Mouse (Mus musculus) c-Kit-positive CD71-negative TER-119-negative erythroid progenitor cells, embryonic 14.5 days (primary cell): Measurements from ENCODE around the gene Setmar.

ENCODE experiments used
- DNase-seq: peaks from one replicate; pipeline ENCODE4 v3.0.0-alpha.2; 2013; ENCODE audit warnings: low read depth

Setmar gene

GRCm38 (mm10) chr6:108064918-108065526, at the start of gene Setmar:
TSS of gene Setmar (plus strand) at chr6:108065045.
- peak; percentile 93 for DNase-seq

- no peak for DNase-seq
Measured at GRCm38 (mm10) chr6:108021646-108022045, 43.2 kb upstream of the Setmar start.

- DNase-seq = peak; percentile 35
Measured at GRCm38 (mm10) chr6:108055041-108055440, 9.8 kb upstream of the Setmar start.

DNA sequence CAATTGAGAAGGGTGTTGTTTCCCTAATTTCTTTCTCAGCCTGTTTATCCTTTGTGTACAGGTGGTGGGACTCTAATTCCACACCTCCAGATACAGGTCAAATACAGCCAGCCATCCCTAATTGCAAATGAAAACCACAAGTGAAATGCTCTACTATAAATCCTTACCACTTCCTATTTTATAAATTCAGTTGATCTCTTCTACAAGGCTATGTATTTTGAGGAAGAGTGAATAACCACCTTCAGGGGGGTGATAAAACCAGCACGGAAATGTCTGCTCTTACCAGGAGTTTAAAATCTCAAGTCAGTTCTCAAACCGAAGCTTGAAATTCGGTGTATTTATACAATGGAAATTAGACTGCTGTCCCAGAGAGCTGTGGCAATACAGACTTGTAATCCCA, 8.9 kb upstream of the Setmar start:
- DNase-seq = no peak

DNA sequence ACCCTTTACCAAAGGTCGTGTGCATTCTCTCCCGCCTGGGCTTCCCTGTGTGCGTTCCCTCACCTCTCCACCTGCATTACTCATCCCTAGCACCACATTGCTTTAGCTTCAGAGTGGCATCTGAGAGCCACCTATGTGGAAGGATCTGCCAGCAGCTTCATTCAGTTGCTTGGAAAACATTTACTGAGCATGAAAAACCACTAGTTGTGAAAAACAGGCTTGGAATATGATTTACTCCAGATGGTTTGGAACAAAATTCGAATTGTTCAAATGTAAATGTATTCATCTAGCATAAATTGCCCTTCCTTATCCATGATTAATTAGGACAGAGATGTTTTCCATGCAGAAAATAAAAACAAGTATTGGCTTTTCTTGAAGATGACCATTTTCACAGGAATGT, 7.5 kb upstream of the Setmar start:
- DNase-seq = no peak

- no peak for DNase-seq
Measured at GRCm38 (mm10) chr6:108058066-108058465, 6.8 kb upstream of the Setmar start.

GRCm38 (mm10) chr6:108061121-108061520, 3.7 kb upstream of the Setmar start:
- no peak for DNase-seq

DNA sequence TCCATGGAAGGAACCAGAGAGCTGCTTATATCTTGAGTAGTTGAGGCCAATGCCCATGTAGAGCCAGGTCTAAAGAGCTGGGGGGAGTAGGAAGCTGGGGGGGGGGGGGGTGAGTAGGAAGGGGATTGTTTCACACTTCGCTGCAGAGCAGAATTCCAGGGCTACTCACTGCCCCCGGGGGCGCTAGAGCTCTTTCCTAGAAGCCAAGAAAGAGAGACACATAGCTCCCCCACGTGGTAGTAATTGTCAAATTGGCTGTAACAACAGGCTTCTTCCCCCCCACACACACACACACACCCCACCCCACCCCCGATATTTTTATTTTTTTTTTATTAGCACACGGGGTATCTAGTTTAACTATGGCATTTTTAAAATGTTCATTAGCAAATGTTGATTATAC, 738 bp downstream of the Setmar start:
- DNase-seq = peak; percentile 70

- no peak for DNase-seq
Measured at GRCm38 (mm10) chr6:108070947-108071346, 6.1 kb downstream of the Setmar start.

DNA sequence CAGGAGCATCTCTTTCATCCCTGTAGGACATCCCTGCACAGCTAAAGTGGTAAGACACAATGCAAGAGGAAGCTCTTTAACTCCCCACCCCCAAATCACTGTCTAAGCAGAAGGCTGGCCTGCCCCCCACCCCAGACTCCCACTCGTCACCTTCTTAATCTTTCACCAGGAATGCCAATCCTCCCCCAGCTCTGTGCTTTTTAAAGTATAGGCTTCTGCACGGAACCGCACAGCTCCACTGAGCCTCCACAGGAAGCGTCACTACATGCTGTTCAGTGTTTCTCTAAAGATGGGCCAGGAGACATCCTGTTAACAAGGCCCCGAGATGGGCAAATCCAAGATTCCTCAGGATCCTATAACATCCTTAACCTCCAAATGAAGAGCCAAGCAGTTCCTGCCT, 8.2 kb downstream of the Setmar start:
- no peak for DNase-seq

GRCm38 (mm10) chr6:108073931-108074330, 9.1 kb downstream of the Setmar start:
- no peak for DNase-seq

- no peak for DNase-seq
Measured at GRCm38 (mm10) chr6:108074624-108075023, 9.8 kb downstream of the Setmar start.

GRCm38 (mm10) chr6:108075857-108076256, 11.0 kb downstream of the Setmar start:
- no peak for DNase-seq

GRCm38 (mm10) chr6:108091296-108091695, 26.5 kb downstream of the Setmar start:
- DNase-seq = no peak

GRCm38 (mm10) chr6:108092646-108093045, 27.8 kb downstream of the Setmar start:
- DNase-seq = no peak

- DNase-seq = no peak
Measured at GRCm38 (mm10) chr6:108093449-108093848, 28.6 kb downstream of the Setmar start.

GRCm38 (mm10) chr6:108095445-108095844, 30.6 kb downstream of the Setmar start:
- DNase-seq = no peak

DNA sequence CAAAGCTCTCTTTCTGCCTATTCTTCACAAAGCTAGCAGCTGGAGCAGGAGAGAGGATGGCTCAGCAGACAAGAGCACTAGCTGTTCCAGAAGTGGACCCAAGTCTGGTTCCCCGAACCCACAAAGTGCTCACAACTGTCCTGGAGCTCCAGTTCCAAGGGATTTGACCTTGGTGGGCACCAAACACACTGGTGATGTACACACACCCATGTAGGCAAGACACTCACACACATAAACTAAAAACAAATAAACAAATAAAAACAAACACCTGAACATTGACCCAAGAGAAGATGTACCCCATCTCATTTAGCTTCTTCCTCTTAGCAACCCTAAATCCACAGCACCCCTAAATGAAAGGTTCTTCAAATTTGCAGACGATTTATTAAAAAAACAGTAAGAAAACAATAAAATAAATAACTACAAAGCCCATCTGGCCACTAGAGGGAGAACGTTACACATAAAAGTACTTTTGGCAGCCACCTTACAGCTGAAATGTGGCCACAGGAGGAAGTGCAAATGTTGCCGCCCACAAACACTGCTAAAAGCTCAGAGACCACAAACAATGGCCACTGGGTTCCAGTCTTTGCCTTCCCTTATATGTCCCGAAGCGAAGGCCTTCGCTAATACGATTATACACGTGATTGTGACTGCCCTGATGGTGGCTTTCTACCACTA, 33.5 kb downstream of the Setmar start:
- peak; percentile 63 for DNase-seq

DNA sequence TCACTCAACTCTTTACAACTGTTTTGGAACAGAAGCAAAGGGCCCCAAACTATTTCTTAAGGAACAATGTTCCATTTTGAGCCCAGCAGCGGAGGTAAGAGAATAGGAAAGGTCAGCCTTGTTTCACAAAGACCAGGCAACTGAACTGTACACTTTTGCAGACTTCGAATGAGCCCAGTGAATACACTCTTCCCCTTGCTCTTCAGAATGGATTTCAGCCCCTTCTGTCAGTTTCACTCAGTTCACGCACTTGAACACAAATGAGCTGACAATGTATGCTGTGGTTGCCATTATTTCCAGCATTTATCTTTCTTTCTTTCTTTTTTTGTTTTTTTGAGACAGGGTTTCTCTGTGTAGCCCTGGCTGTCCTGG, 34.0 kb downstream of the Setmar start:
- no peak for DNase-seq

GRCm38 (mm10) chr6:108101936-108102830, 37.3 kb downstream of the Setmar start:
- DNase-seq = no peak

DNA sequence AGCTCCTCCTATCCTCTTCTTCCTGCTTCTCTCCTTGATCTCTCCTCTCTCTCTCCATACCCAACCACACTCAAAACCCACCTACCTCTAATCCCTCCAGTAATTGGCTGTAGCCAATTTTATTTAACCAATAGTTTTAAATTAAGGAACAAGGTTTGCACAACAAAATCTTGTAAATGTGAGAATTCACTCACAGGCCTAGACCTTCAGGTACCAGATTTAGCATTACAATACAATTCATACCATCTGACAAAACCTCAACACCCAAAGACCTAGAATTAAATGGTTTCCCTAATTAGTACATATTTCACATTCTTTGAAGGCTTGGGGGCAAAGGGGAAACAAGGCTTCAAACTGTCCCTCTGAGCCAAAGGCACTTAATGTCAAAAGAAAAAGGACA, 42.5 kb downstream of the Setmar start:
- DNase-seq = no peak

DNA sequence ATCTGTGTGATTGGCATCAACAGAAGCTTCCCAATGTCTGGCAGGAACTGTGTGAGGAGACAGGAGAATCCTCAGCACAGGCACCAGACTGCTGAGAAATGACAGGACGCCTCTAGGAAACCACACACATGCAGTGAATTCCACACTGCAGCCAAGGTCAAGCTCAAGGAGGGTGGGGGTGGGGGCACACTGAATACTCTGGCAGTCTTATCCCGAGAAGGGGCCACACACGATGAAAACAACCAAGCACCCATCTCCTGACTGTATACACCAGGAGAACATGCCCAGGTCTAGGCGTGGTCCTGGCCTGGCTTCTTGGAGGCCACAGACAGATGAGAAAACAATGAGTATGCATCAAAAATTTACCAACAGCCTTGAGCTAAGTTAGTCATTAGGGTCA, 45.5 kb downstream of the Setmar start:
- DNase-seq = no peak

DNA sequence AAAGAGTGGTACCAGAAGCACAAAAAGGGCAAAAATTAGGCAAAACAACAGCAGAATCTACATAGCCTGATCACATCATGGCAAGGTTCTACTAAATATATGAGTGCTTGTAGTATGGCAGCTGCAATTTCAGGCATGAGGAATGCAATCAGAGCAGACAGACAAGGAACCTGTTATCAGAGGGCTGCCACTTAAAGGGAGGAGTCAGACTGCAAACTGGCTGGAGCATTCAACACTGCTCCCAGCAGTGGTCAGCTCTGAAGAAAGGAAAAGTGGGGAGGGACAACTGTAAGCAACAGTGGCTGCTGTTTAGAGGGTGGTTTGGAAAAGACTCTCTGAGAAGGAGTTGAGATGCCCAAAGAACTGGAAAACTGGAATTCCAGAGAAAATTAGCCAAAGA, 46.8 kb downstream of the Setmar start:
- DNase-seq = no peak
